ENCODE assay signal across 12 mouse cellular contexts in genomic region chr11:77950797-77951228, GRCm38 (mm10). TPM values are rescaled to one million over a fixed set of nuclear protein-coding genes. Genes with fewer than 3 reads are reported as not detected.
DNase-seq lines count a peak whose midpoint lies in the region; ATAC-seq and TF ChIP-seq lines count a peak whose summit lies in the region.
"Had no signal": no experiment of that assay in that cellular context is flagged by ENCODE, and none has a peak within 500 bp of the region (broad histone marks: within the 10 kb centered on the region; RNA-seq: fewer than 3 reads in every experiment).

No protein-coding gene starts in this region.

- DNase-seq in frontal cortex, postnatal 14 days (ENCODE audit: low spot score in 2 of 2) = no peak
- DNase-seq in brain, embryonic 14.5 days (ENCODE audit: low read depth) = peak; percentile 92
- DNase-seq in cerebellum, postnatal 36 days = peak; percentile 87 to 90
- DNase-seq in layer of hippocampus, adult 9-11 months = peak; percentile 82
- DNase-seq in lung, adult 18-20 months = no peak
- no peak for DNase-seq in embryo, embryonic 10.5 days (ENCODE audit: low spot score)
- DNase-seq: gastrocnemius, postnatal 14 days; heart, postnatal 10 days; kidney, adult 8-10 months had no signal

- peak; percentile 50; the same call in 1 of the 2 replicates for ATAC-seq in frontal cortex, adult (ENCODE audit: low TSS enrichment)
- ATAC-seq in megakaryocyte, adult 5-6 weeks (ENCODE audit: poor library complexity, severe bottlenecking) = no peak
- ATAC-seq: lung, postnatal 0 days had no signal

- TF ChIP-seq POLR2A in brain, embryonic 14.5 days (IDR thresholded peaks at IDR 0.05; ENCODE audit: borderline replicate concordance, extremely low read depth, insufficient read depth, insufficient read length, poor library complexity, severe bottlenecking) = no peak

- no peak for TF ChIP-seq CTCF in brain, embryonic 14.5 days (IDR thresholded peaks at IDR 0.05; ENCODE audit: borderline replicate concordance, extremely low read depth, insufficient read depth, insufficient read length)

RNA-seq across cellular contexts. Expression of gene Sez6, which starts 20.2 kb away (rescaled TPM):
- 173 and 174 TPM in 2 replicates for polyA plus RNA-seq in brain, embryonic 14.5 days (2012; rRNA removed)
- total RNA-seq in megakaryocyte, adult 5-6 weeks (2015) = not detected in 2 replicates
- total RNA-seq in megakaryocyte, adult 5-6 weeks (2017) = not detected in 2 replicates

RNA-seq across cellular contexts. Expression of gene Phf12, which starts 31.7 kb away (rescaled TPM):
- polyA plus RNA-seq in brain, embryonic 14.5 days (2012; rRNA removed) = 64.7 and 76.0 TPM in 2 replicates
- total RNA-seq in megakaryocyte, adult 5-6 weeks (2015) = 51.2 and 64.5 TPM in 2 replicates
- 21.0 and 26.3 TPM in 2 replicates for total RNA-seq in megakaryocyte, adult 5-6 weeks (2017)

RNA-seq across cellular contexts. Expression of gene Pipox, which starts 56.9 kb away (rescaled TPM):
- polyA plus RNA-seq in brain, embryonic 14.5 days (2012; rRNA removed) = 10.0 and 19.2 TPM in 2 replicates
- total RNA-seq in megakaryocyte, adult 5-6 weeks (2015) = not detected in 2 replicates
- not detected in 2 replicates for total RNA-seq in megakaryocyte, adult 5-6 weeks (2017)

Comparison
In these comparisons a context has a peak if more than half of its experiments do, and no peak if none do; other contexts are left out.
1. DNase-seq: peak in brain, embryonic 14.5 days (single experiment), cerebellum, postnatal 36 days (2 of 2) and layer of hippocampus, adult 9-11 months (single experiment); none in frontal cortex, postnatal 14 days (0 of 2), lung, adult 18-20 months (0 of 2) and embryo, embryonic 10.5 days (single experiment).